Mouse (Mus musculus) lung, postnatal 0 days (tissue): ENCODE results near the gene 4930544D05Rik. TPM values are rescaled to one million over a fixed set of nuclear protein-coding genes. Genes with fewer than 3 reads are reported as not detected.

Experiments used
- ATAC-seq: fragments of 200-750 bp; cut with Nextera tagmentation; 2 replicates; pipeline ENCODE4 v1.8.0; 2017; ENCODE audit warnings: moderate library complexity
- DNase-seq: peaks from one replicate; pipeline ENCODE4 v3.0.0-alpha.2; 2016; ENCODE audit warnings: low spot score
- H3K27ac ChIP-seq: fragments of 300-500 bp; sonication (generic); 2 replicates; pipeline ENCODE4 v1.5.1; 2014; ENCODE audit warnings: antibody characterized with exemption, mild to moderate bottlenecking, low read length, mixed read lengths
- H3K27me3 ChIP-seq: fragments of 300-500 bp; sonication (generic); replicated peaks from 2 replicates; pipeline ENCODE4 v1.6.1; 2014; ENCODE audit warnings: low read length, mixed read lengths; ENCODE audit not compliant: insufficient read depth
- H3K36me3 ChIP-seq: fragments of 300-500 bp; sonication (generic); 2 replicates; pipeline ENCODE4 v1.6.1; 2014; ENCODE audit warnings: low read length, mixed read lengths; ENCODE audit not compliant: insufficient read depth
- H3K4me1 ChIP-seq: fragments of 300-500 bp; sonication (generic); 2 replicates; pipeline ENCODE4 v1.6.1; 2014; ENCODE audit warnings: antibody characterized with exemption, low read depth, low read length, mixed read lengths; ENCODE audit not compliant: insufficient read depth
- H3K4me2 ChIP-seq: fragments of 300-500 bp; sonication (generic); replicated peaks from 2 replicates; pipeline ENCODE4 v1.6.1; 2014; ENCODE audit warnings: low read depth, mild to moderate bottlenecking, low read length, moderate library complexity, mixed read lengths
- H3K4me3 ChIP-seq: fragments of 300-500 bp; sonication (generic); 2 replicates; pipeline ENCODE4 v1.5.1; 2014; ENCODE audit warnings: low read depth, low read length
- H3K9ac ChIP-seq: fragments of 300-500 bp; sonication (generic); replicated peaks from 2 replicates; pipeline ENCODE4 v1.6.1; 2014; ENCODE audit warnings: low read depth, mild to moderate bottlenecking
- H3K9me3 ChIP-seq: fragments of 300-500 bp; sonication (generic); 2 replicates; pipeline ENCODE4 v1.6.1; 2016; ENCODE audit warnings: low read length, mixed read lengths
- CTCF ChIP-seq: IDR thresholded peaks from 2 replicates; pipeline ENCODE4 v1.5.1; 2016; ENCODE audit warnings: antibody characterized with exemption, mild to moderate bottlenecking
- EP300 ChIP-seq: IDR thresholded peaks from 2 replicates; pipeline ENCODE4 v1.6.1; 2016; ENCODE audit warnings: antibody characterized with exemption, mild to moderate bottlenecking, control low read depth
- WGBS: fragments of 180-500 bp; shearing (Covaris S2); extraction: QIAGEN DNeasy Blood & Tissue Kit; methylation state at CpG from one replicate; pipeline ENCODE4 v1.1.7; 2014; 5-methylcytosine and 5-hydroxymethylcytosine counted together
- polyA plus RNA-seq: library from polyadenylated mRNA; unstranded; fragments of >200 nt; fragmentation: Nextera tagmentation; extraction: Ambion mirVana; gene quantifications from 2 replicates; pipeline ENCODE4 v1.2.1, GENCODE M21; 2015

Gene 4930544D05Rik
- polyA plus RNA-seq, 1 experiment from 2014 or later = not detected

DNA sequence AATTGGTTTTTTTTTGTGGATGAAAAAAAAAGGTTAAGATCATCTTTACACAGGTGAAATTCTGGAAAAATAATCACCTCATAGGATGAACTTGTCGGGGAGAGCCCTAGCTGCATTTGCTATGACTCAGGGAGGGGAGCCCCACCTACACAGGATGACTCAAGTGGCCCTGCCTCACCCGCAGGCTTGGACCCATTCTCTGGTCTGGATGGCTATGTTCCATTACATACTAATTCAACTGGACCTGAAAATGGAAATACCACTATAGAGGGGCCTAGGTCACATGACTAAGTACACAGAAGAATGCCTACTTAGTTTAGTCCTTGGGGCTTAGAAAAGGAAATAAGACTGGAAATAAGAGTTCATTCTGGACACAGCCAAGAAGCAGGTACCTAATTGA lies 35.7 kb downstream of the 4930544D05Rik start:
- Histone ChIP-seq H3K4me1 (peaks cover 22% of the 10 kb centered on the region), H3K27ac (no peak overlapping the region), H3K4me2 (no peak overlapping the region), H3K9ac (no peak overlapping the region), H3K4me3 (no peak overlapping the region), H3K27me3 (no peaks in the 10 kb centered on the region), H3K9me3 (no peaks in the 10 kb centered on the region), H3K36me3 (peaks cover 31% of the 10 kb centered on the region)
- ATAC-seq (no peak), DNase-seq (no peak)
- WGBS = 40% methylated on average over 2 of the region's 2 CpGs
- TF ChIP-seq EP300 (no peak), CTCF (no peak)

DNA sequence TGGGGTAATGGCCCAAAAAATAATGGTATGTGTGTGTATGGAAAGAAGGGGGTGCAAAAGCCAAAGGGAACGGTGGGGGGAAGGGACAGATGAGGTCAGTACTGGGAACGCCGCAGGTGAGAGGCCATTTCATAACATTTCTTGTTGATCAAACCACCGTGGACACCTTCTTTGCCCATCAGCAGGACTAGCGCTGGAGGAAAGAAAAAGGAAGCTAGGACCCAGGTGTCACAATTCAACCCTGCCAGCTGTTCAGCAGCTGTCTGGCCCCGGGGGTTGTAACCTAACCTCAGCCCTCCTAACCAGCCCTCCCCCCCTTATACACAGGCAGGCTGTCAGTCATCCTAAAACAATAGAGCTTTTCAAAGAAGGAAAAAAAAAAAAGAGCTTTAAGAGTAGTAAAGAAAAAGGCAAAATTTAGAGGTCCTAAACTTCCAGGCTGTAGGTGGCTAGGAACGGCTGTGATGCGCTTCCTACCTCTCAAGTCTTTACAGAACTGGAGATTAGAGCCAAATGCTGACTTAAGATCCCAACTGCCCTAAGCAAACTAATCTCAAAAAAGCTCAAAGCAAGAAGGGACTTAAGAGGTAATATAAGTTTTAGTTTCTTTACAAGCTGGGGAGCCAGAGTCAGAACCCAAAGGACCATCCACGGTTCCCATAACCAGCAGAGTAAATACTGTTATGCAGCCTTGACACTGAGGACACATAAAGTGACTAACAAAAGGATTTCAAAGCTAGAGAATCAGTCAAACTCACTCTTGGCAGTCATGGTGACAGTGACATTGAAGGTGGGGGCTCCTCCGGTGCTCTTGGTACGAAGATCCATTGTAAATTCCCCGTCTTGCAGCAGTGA lies 36.6 kb downstream of the 4930544D05Rik start:
- H3K27me3 ChIP-seq = no peaks in the 10 kb centered on the region
- WGBS = 33% methylated on average over 12 of the region's 12 CpGs
- no peaks in the 10 kb centered on the region for H3K9me3 ChIP-seq
- TF ChIP-seq EP300 (no peak), CTCF (no peak)
- H3K4me1 ChIP-seq = peaks cover 27% of the 10 kb centered on the region
- ATAC-seq = no peak
- H3K36me3 ChIP-seq = peaks cover 31% of the 10 kb centered on the region
- peak overlapping the region; percentile 74 for H3K4me2 ChIP-seq
- H3K4me3 ChIP-seq = peak overlapping the region; percentile 99
- DNase-seq = peak; percentile 46
- H3K27ac ChIP-seq = peak overlapping the region; percentile 99
- peak overlapping the region; percentile 16; the same call in 1 of the 2 replicates for H3K9ac ChIP-seq

DNA sequence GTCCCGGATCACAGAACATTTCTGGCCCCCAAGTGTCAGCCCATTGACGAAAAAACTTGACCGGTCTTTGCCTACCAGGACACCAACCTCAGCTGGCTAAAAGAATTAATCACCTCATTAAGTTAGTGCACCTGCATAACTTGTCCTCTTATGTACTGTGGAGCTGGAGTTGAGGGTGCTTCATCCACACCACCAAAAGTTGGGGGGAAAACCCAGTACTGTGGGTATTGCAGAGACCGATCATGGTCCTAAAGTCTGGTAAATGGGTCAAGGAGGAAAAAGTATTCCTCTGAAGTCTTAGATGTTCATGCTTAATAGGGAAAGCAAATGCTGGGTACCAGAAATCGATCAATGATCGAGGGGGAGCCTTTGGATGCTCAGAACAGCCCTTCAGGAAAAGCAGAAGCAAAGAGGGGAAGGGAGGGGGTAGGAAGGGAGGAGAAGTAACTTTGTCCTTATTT lies 37.3 kb downstream of the 4930544D05Rik start:
- H3K9me3 ChIP-seq = no peaks in the 10 kb centered on the region
- peaks cover 31% of the 10 kb centered on the region for H3K36me3 ChIP-seq
- peak overlapping the region; percentile 74 for H3K4me2 ChIP-seq
- H3K27me3 ChIP-seq = no peaks in the 10 kb centered on the region
- H3K27ac ChIP-seq = peak overlapping the region; percentile 99
- H3K4me1 ChIP-seq = peaks cover 27% of the 10 kb centered on the region
- H3K4me3 ChIP-seq = peak overlapping the region; percentile 99
- WGBS = 20% methylated on average over 6 of the region's 6 CpGs
- no peak for TF ChIP-seq CTCF
- no peak for TF ChIP-seq EP300
- ATAC-seq (no peak), DNase-seq (peak; percentile 70)
- peak overlapping the region; percentile 98 for H3K9ac ChIP-seq

- Histone ChIP-seq H3K9ac (peak overlapping the region; percentile 98), H3K36me3 (peaks cover 31% of the 10 kb centered on the region), H3K9me3 (no peaks in the 10 kb centered on the region), H3K4me2 (peak overlapping the region; percentile 74), H3K4me1 (peaks cover 27% of the 10 kb centered on the region), H3K27me3 (no peaks in the 10 kb centered on the region), H3K27ac (peak overlapping the region; percentile 99), H3K4me3 (peak overlapping the region; percentile 99)
- WGBS = 1% methylated on average over 54 of the region's 63 CpGs
- TF ChIP-seq CTCF = no peak
- DNase-seq (peak; percentile 78), ATAC-seq (peak; percentile 66)
These were observed 37.9 kb downstream of the 4930544D05Rik start for GRCm38 (mm10) chr11:70653345-70654197.

DNA sequence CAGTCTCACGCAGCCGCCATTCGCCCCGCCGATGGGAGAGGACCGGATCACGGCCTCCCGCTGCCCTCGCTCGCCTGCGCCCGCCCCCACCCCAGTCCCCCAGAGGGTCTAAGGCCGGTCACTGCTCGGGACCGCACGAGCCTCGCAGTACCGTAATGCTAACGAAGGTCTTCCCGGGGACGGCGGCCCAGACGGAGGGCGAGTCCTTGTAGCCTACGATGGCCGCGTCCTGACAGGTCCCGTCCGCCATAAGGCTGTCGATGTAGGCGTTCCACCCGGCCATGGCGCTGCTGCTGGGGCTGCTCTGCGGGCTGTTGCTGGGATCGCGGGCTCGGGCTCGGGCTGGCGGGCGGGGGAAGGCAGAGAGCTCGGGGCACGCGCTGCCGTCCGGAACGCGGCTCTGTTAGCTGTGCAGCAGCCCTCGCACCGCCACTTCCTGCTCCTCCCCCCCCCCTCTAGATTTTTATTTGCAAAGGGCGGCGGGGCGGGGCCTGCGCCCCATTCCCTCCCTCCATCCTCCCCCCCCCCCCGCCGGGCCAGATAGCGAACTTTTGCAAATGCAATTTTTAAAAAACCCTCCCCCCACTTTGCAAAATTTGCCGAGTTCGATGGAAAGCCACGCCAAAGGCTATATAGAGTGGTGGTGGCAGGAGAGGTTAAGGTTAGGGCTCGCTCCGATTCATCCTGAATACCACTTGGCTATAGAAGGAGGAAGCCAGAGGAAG lies 38.7 kb downstream of the 4930544D05Rik start, which contains the start of gene Pfn1:
Gene Pfn1, minus strand, starts transcription at position 447 of the 725 bp plus-strand sequence.
- Histone ChIP-seq H3K36me3 (peaks cover 25% of the 10 kb centered on the region), H3K27ac (peak within 1 kb of the TSS; percentile 99), H3K4me2 (peak within 1 kb of the TSS; percentile 74), H3K9me3 (no peaks in the 10 kb centered on the region), H3K9ac (peak within 1 kb of the TSS; percentile 98), H3K4me3 (peak within 1 kb of the TSS; percentile 99), H3K4me1 (peaks cover 22% of the 10 kb centered on the region), H3K27me3 (no peaks in the 10 kb centered on the region)
- peak; percentile 73 for ATAC-seq
- DNase-seq = peak; percentile 94
- TF ChIP-seq EP300 = peak; percentile 48; the same call in 1 of the 2 replicates
- TF ChIP-seq CTCF = no peak
- WGBS = under 1% methylated on average over 34 of the region's 61 CpGs
